7 mouse cellular contexts compared by ENCODE assay signal in genomic region chr3:135438531-135438912, GRCm38 (mm10). TPM values are rescaled to one million over a fixed set of nuclear protein-coding genes. Genes with fewer than 3 reads are reported as not detected.
DNase-seq lines count a peak whose midpoint lies in the region; ATAC-seq and TF ChIP-seq lines count a peak whose summit lies in the region.

No protein-coding gene starts in this region.

- no peaks in the 10 kb centered on the region for H3K36me3 ChIP-seq in embryonic facial prominence, embryonic 15.5 days

- peaks cover 9% of the 10 kb centered on the region for H3K4me1 ChIP-seq in bone marrow macrophage, adult 2 months (ENCODE audit: control insufficient read depth, insufficient read depth, low read length)
- H3K4me1 ChIP-seq in embryonic facial prominence, embryonic 15.5 days: peaks cover 3% of the 10 kb centered on the region

- no peak for TF ChIP-seq POLR2A in bone marrow macrophage, adult 2 months (IDR thresholded peaks at IDR 0.05; ENCODE audit: borderline replicate concordance, low read depth, low read length)

- H3K4me2 ChIP-seq in embryonic facial prominence, embryonic 15.5 days (replicated peaks): peak overlapping the region; percentile 72; the same call in 1 of the 2 replicates

- peak overlapping the region; percentile 100 for H3K27ac ChIP-seq in bone marrow macrophage, adult 2 months (ENCODE audit: insufficient read depth, low read depth, low read length)
- peak overlapping the region; percentile 100 for H3K27ac ChIP-seq in embryonic facial prominence, embryonic 15.5 days (replicated peaks)

- TF ChIP-seq CTCF in bone marrow macrophage, adult 2 months (IDR thresholded peaks at IDR 0.05; ENCODE audit: low read depth, low read length): no peak

- WGBS in embryonic facial prominence, embryonic 15.5 days: under 1% methylated on average over 47 of the region's 50 CpGs

- peak; percentile 84 for ATAC-seq in embryonic facial prominence, embryonic 15.5 days (ENCODE audit: insufficient number of reproducible peaks, low FRiP score, low TSS enrichment, low read depth)

- DNase-seq in heart, adult 9 months (ENCODE audit: low spot score in 2 of 2): peak; percentile 94
- DNase-seq in kidney, adult 9 months: peak; percentile 94
- peak; percentile 91 for DNase-seq in liver
- DNase-seq in monocyte, adult 2 months (ENCODE audit: low read depth in 1 of 2, low spot score in 2 of 2): peak; percentile 84 to 96
- peak; percentile 88 to 92 for DNase-seq in spleen, postnatal 14 days (ENCODE audit: low spot score in 2 of 2)

- peak overlapping the region; percentile 92 for H3K9ac ChIP-seq in embryonic facial prominence, embryonic 15.5 days

- no peaks in the 10 kb centered on the region for H3K27me3 ChIP-seq in embryonic facial prominence, embryonic 15.5 days

- peak overlapping the region; percentile 99 for H3K4me3 ChIP-seq in bone marrow macrophage, adult 2 months (ENCODE audit: insufficient read depth, low read length)
- peak overlapping the region; percentile 85 for H3K4me3 ChIP-seq in embryonic facial prominence, embryonic 15.5 days (replicated peaks)

- H3K9me3 ChIP-seq in embryonic facial prominence, embryonic 15.5 days (replicated peaks): no peaks in the 10 kb centered on the region

RNA-seq across cellular contexts. Expression of gene Ube2d3, which starts 0.6 kb away (rescaled TPM):
- polyA plus RNA-seq in bone marrow macrophage, adult 2 months (2012; ENCODE audit: insufficient read depth, insufficient read length, missing spikeins): 389 and 407 TPM in 2 replicates
- 450 and 462 TPM in 2 replicates for polyA plus RNA-seq in embryonic facial prominence, embryonic 15.5 days (2015; fragmentation: Nextera tagmentation; extraction: Ambion mirVana)

RNA-seq across cellular contexts. Expression of gene Cisd2, which starts 14.8 kb away (rescaled TPM):
- 34.2 and 36.9 TPM in 2 replicates for polyA plus RNA-seq in bone marrow macrophage, adult 2 months (2012; ENCODE audit: insufficient read depth, insufficient read length, missing spikeins)
- polyA plus RNA-seq in embryonic facial prominence, embryonic 15.5 days (2015; fragmentation: Nextera tagmentation; extraction: Ambion mirVana): 51.2 and 52.1 TPM in 2 replicates

RNA-seq across cellular contexts. Expression of gene Manba, which starts 46.9 kb away (rescaled TPM):
- polyA plus RNA-seq in bone marrow macrophage, adult 2 months (2012; ENCODE audit: insufficient read depth, insufficient read length, missing spikeins): 37.4 and 38.8 TPM in 2 replicates
- polyA plus RNA-seq in embryonic facial prominence, embryonic 15.5 days (2015; fragmentation: Nextera tagmentation; extraction: Ambion mirVana): 6.8 and 7.2 TPM in 2 replicates

Comparison
In these comparisons a context has a peak if more than half of its experiments do, and no peak if none do; other contexts are left out.
1. Peak in every context shown above with its lines: DNase-seq, ATAC-seq, H3K4me3 ChIP-seq and H3K27ac ChIP-seq.